Mouse (Mus musculus) adrenal gland, postnatal 4 days (tissue): ENCODE results near the gene Olfr284. TPM values are rescaled to one million over a fixed set of nuclear protein-coding genes. Genes with fewer than 3 reads are reported as not detected.

Source experiments
- DNase-seq, 2 experiments: peaks; one replicate each; pipeline ENCODE4 v3.0.0; 2021 to 2022; ENCODE audit warnings: low spot score in 2 of 2, mixed read lengths in 2 of 2
- long read RNA-seq, 2 experiments: library from polyadenylated mRNA; stranded (forward); transcript quantifications; one replicate each; pipeline ENCODE4 v2.0.0; 2021
- total RNA-seq, 2 experiments: library from RNA; stranded (reverse); gene quantifications; 2 replicates each; pipeline ENCODE4 v1.2.3; 2021

The Olfr284 gene
- total RNA-seq: not detected
- long read RNA-seq, experiment 1: 0 reads
- long read RNA-seq, experiment 2: 0 reads

- no peak for DNase-seq
Measured at GRCm38 (mm10) chr15:98340887-98341286, at the start of gene Olfr284. Olfr284 (minus strand) TSS chr15:98340987.

- peak; percentile 70 to 76 for DNase-seq
Measured at GRCm38 (mm10) chr15:98389796-98390195, 49.0 kb upstream of the Olfr284 start.

- no peak for DNase-seq
Measured at GRCm38 (mm10) chr15:98387621-98388020, 46.8 kb upstream of the Olfr284 start.

GRCm38 (mm10) chr15:98380846-98381245 lies 40.1 kb upstream of the Olfr284 start, which contains the start of gene Olfr283:
Olfr283 (minus strand) TSS chr15:98380946.
- DNase-seq: no peak

- DNase-seq: no peak
Measured at GRCm38 (mm10) chr15:98378209-98378608, 37.4 kb upstream of the Olfr284 start.

GRCm38 (mm10) chr15:98317177-98317724 lies 23.5 kb downstream of the Olfr284 start, which contains the start of gene Olfr285:
Olfr285 (minus strand) TSS chr15:98317353.
- DNase-seq: no peak

GRCm38 (mm10) chr15:98315703-98316102 lies 25.1 kb downstream of the Olfr284 start:
- DNase-seq: no peak

GRCm38 (mm10) chr15:98295628-98296551 lies 44.9 kb downstream of the Olfr284 start, which contains the start of gene Zfp641:
Zfp641 (minus strand) TSS chr15:98296161.
- DNase-seq: peak; percentile 14 to 22

- no peak for DNase-seq
Measured at GRCm38 (mm10) chr15:98293651-98294050, 47.1 kb downstream of the Olfr284 start.

Other genes with a start within 250 kb of the Olfr284 start
- gene Pfkm, start 248.4 kb downstream of the Olfr284 start, total RNA-seq: 10 to 100 TPM; 76.5 to 88.7 TPM
- 10 to 100 TPM; 26.0 to 28.8 TPM for gene Senp1, start 247.2 kb downstream of the Olfr284 start, total RNA-seq
- 10 to 100 TPM; 48.6 to 50.3 TPM for gene Asb8, start 175.4 kb downstream of the Olfr284 start, total RNA-seq
- gene Ccdc184, start 173.8 kb downstream of the Olfr284 start, total RNA-seq: 1 to 10 TPM; 2.0 TPM
- gene Olfr288, start 145.4 kb downstream of the Olfr284 start, total RNA-seq: not detected
- gene Gm44579, start 120.0 kb downstream of the Olfr284 start, total RNA-seq: not detected
- gene Olfr287, start 119.9 kb downstream of the Olfr284 start, total RNA-seq: not detected
- gene Olfr286, start 106.5 kb downstream of the Olfr284 start, total RNA-seq: not detected
- gene H1fnt, start 83.7 kb downstream of the Olfr284 start, total RNA-seq: not detected
- 1 to 10 TPM; 8.4 to 8.8 TPM for gene Zfp641, start 44.8 kb downstream of the Olfr284 start, total RNA-seq
- gene Olfr285, start 23.6 kb downstream of the Olfr284 start, total RNA-seq: not detected
- gene Olfr283, start 40.0 kb upstream of the Olfr284 start, total RNA-seq: not detected
- not detected for gene Olfr282, start 90.2 kb upstream of the Olfr284 start, total RNA-seq
- gene Olfr281, start 111.6 kb upstream of the Olfr284 start, total RNA-seq: not detected
- not detected for gene OR5BS1P, start 128.9 kb upstream of the Olfr284 start, total RNA-seq
- gene Lalba, start 141.7 kb upstream of the Olfr284 start, total RNA-seq: not detected
- gene Olfr279, start 151.4 kb upstream of the Olfr284 start, total RNA-seq: not detected
- 10 to 100 TPM; 85.3 to 94.8 TPM for gene Kansl2, start 193.3 kb upstream of the Olfr284 start, total RNA-seq
- 10 to 100 TPM; 52.8 to 65.1 TPM for gene Ccnt1, start 229.9 kb upstream of the Olfr284 start, total RNA-seq
- under 1 TPM in 1 of 2 experiments, not detected in 1; 0.62 TPM for gene 4930415O20Rik, start 230.0 kb upstream of the Olfr284 start, total RNA-seq